Comparison of ENCODE assay signal across 8 mouse cellular contexts in genomic region chr4:106375857-106376256, GRCm38 (mm10). TPM values are rescaled to one million over a fixed set of nuclear protein-coding genes. Genes with fewer than 3 reads are reported as not detected.
A peak's percentile ranks its signal among the peaks of the same experiment; 100 is the strongest.
DNase-seq lines count a peak whose midpoint lies in the region; ATAC-seq lines count a peak whose summit lies in the region.

No protein-coding gene starts in this region.

- peaks cover 3% of the 10 kb centered on the region; the same call in 1 of the 2 replicates for H3K4me1 ChIP-seq in hindbrain, embryonic 10.5 days (replicated peaks)
- no peaks in the 10 kb centered on the region for H3K4me1 ChIP-seq in hindbrain, embryonic 13.5 days (replicated peaks)
- H3K4me1 ChIP-seq in embryonic facial prominence, embryonic 11.5 days (ENCODE audit: control insufficient read depth, insufficient read depth, low read length): no peaks in the 10 kb centered on the region

- peak; percentile 72 for DNase-seq in hindbrain, embryonic 10.5 days (ENCODE audit: low spot score)
- DNase-seq in adrenal gland, postnatal 36 days: peak; percentile 84 to 89
- peak; percentile 87 for DNase-seq in embryonic facial prominence, embryonic 11.5 days (ENCODE audit: low spot score)
- DNase-seq in heart, postnatal 10 days: peak; percentile 85 to 91
- peak; percentile 76 for DNase-seq in left cerebral cortex, adult 11 months (ENCODE audit: low spot score)
- DNase-seq in mesoderm, embryonic 11.5 days (ENCODE audit: low read depth, low spot score): peak; percentile 84
- DNase-seq in spleen, postnatal 4 days (ENCODE audit: low spot score in 2 of 2): peak; percentile 71 to 90

- no peaks in the 10 kb centered on the region for H3K27me3 ChIP-seq in hindbrain, embryonic 10.5 days (ENCODE audit: insufficient read depth, poor library complexity, severe bottlenecking)
- no peaks in the 10 kb centered on the region for H3K27me3 ChIP-seq in hindbrain, embryonic 13.5 days
- no peaks in the 10 kb centered on the region for H3K27me3 ChIP-seq in embryonic facial prominence, embryonic 11.5 days (ENCODE audit: control insufficient read depth, insufficient read depth, low read length)

- H3K4me3 ChIP-seq in hindbrain, embryonic 10.5 days: no peak overlapping the region
- no peak overlapping the region for H3K4me3 ChIP-seq in hindbrain, embryonic 13.5 days
- no peak overlapping the region for H3K4me3 ChIP-seq in embryonic facial prominence, embryonic 11.5 days (ENCODE audit: low read depth, low read length)

- no peak overlapping the region for H3K4me2 ChIP-seq in hindbrain, embryonic 13.5 days
- no peak overlapping the region for H3K4me2 ChIP-seq in embryonic facial prominence, embryonic 11.5 days (ENCODE audit: low read depth, low read length)

- no peaks in the 10 kb centered on the region for H3K9me3 ChIP-seq in hindbrain, embryonic 10.5 days
- no peaks in the 10 kb centered on the region for H3K9me3 ChIP-seq in hindbrain, embryonic 13.5 days
- no peaks in the 10 kb centered on the region for H3K9me3 ChIP-seq in embryonic facial prominence, embryonic 11.5 days (replicated peaks; ENCODE audit: control insufficient read depth, low read length)

- intact Hi-C loops in heart, postnatal 10 days (cut with DNase I): loop anchor here (1.0 to 10.0 kb wide), 2 partner anchors 148 to 421 kb away; no protein-coding TSS in a partner anchor

- ATAC-seq in hindbrain, embryonic 13.5 days (ENCODE audit: low FRiP score): no peak
- no peak for ATAC-seq in embryonic facial prominence, embryonic 11.5 days (replicated peaks; ENCODE audit: insufficient number of reproducible peaks, low FRiP score, low TSS enrichment, low read depth)

- 62% methylated on average over 1 of the region's 1 CpGs for WGBS in hindbrain, embryonic 10.5 days
- 53% methylated on average over 1 of the region's 1 CpGs for WGBS in hindbrain, embryonic 13.5 days
- WGBS in embryonic facial prominence, embryonic 11.5 days: 35% methylated on average over 1 of the region's 1 CpGs

- H3K27ac ChIP-seq in hindbrain, embryonic 10.5 days: no peak overlapping the region
- no peak overlapping the region for H3K27ac ChIP-seq in hindbrain, embryonic 13.5 days
- no peak overlapping the region for H3K27ac ChIP-seq in embryonic facial prominence, embryonic 11.5 days (replicated peaks; ENCODE audit: low read depth, low read length)

- H3K36me3 ChIP-seq in hindbrain, embryonic 10.5 days: peaks cover 91% of the 10 kb centered on the region
- H3K36me3 ChIP-seq in hindbrain, embryonic 13.5 days: peaks cover 64% of the 10 kb centered on the region
- H3K36me3 ChIP-seq in embryonic facial prominence, embryonic 11.5 days (replicated peaks; ENCODE audit: control insufficient read depth, insufficient read depth, low read depth, low read length): no peaks in the 10 kb centered on the region

- H3K9ac ChIP-seq in hindbrain, embryonic 13.5 days: no peak overlapping the region
- H3K9ac ChIP-seq in embryonic facial prominence, embryonic 11.5 days (replicated peaks; ENCODE audit: low read length): no peak overlapping the region

RNA-seq across cellular contexts. Expression of gene Usp24, which starts 59.8 kb away (rescaled TPM):
- polyA plus RNA-seq in hindbrain, embryonic 10.5 days (2016; fragmentation: Nextera tagmentation; extraction: Ambion mirVana): 6.7 and 7.1 TPM in 2 replicates
- 6.9 and 7.1 TPM in 2 replicates for polyA plus RNA-seq in hindbrain, embryonic 13.5 days (2015; fragmentation: Nextera tagmentation; extraction: Ambion mirVana)
- 10 to 100 TPM; 41.0 to 41.3 TPM for total RNA-seq in adrenal gland, postnatal 36 days (2021)
- 8.7 and 8.8 TPM in 2 replicates for polyA plus RNA-seq in embryonic facial prominence, embryonic 11.5 days (2014; fragmentation: Nextera tagmentation; extraction: Ambion mirVana)
- 10 to 100 TPM; 40.6 to 44.5 TPM for total RNA-seq in heart, postnatal 10 days (2021)
